Mouse (Mus musculus): ENCODE results near the gene Clybl. TPM values are rescaled to one million over a fixed set of nuclear protein-coding genes. Genes with fewer than 3 reads are reported as not detected.

The Clybl gene
- polyA plus RNA-seq, 2 experiments: 13.3 to 20.4 TPM

DNA sequence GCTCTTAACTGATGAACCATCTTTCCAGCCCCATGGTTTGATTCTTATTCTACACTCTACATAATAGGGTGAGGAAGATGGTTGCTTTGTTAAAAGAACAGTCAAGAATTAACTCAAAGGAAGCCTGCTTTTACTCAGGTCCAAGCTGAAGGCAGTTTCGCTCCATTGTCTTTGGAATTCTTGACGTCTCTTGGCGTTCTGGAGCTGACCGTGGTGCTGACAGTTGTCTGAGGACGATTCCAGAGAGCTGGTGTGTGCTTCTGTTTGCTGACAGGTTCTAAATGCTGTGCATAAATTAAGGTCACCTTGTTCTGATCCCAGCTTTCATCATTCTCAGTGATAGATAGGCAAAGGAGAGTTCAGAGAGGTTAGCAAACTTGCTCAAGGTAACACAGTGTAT is 140.6 kb downstream of the Clybl start:
- H3K27me3 ChIP-seq (ENCODE audit: control insufficient read depth, insufficient read depth, low read length): no peaks in the 10 kb centered on the region
- H3K27ac ChIP-seq (replicated peaks; ENCODE audit: low read depth, low read length): no peak overlapping the region
- ATAC-seq (ENCODE audit: low FRiP score, low read depth): no peak
- H3K4me3 ChIP-seq (replicated peaks; ENCODE audit: low read length): no peak overlapping the region
- H3K9me3 ChIP-seq (ENCODE audit: control insufficient read depth, low read length): no peaks in the 10 kb centered on the region
- H3K4me1 ChIP-seq (ENCODE audit: control insufficient read depth, insufficient read depth, low read length): no peaks in the 10 kb centered on the region
- no peak overlapping the region for H3K9ac ChIP-seq (ENCODE audit: low read depth, low read length, severe bottlenecking)
- no peaks in the 10 kb centered on the region for H3K36me3 ChIP-seq (ENCODE audit: control insufficient read depth, insufficient read depth, low read length)
- 17% methylated on average over 5 of the region's 5 CpGs for WGBS
- H3K4me2 ChIP-seq (replicated peaks; ENCODE audit: low read depth, low read length, severe bottlenecking): no peak overlapping the region
- DNase-seq (ENCODE audit: low spot score): peak; percentile 41
- TF ChIP-seq POLR2A (IDR thresholded peaks at IDR 0.05; ENCODE audit: borderline replicate concordance, extremely low read depth, insufficient read depth, insufficient read length): no peak

DNA sequence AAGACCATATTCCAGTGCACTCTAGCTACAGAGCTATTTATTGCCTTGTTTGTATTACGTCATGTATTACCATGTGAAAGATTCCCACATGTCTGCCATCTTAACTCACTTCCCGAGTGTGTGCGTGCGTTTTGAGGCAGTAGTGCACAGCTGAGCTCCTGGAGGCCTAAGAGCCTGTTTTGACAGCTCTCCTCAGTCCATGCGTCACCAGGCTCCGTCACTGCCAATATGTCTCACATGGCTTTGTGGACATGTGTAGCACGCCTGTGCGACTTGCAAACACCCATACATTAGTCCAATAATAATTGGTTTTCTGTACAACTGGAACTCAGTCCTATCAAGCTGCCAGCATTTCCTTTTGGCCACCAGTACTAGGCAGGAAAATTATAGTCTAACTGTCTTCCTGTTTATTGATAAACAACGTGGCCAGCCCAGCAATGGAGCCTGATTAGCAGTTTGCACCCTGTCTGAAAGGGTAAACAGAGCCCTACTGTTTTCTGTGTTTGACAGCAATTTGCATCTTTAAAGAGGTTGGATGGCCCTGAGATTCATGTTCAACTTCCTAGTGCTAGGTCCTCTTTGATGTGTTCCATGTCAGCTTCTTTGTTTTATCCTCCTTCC is 142.4 kb downstream of the Clybl start:
- Histone ChIP-seq H3K27me3 (ENCODE audit: control insufficient read depth, insufficient read depth, low read length) (no peaks in the 10 kb centered on the region), H3K4me3 (replicated peaks; ENCODE audit: low read length) (no peak overlapping the region), H3K9ac (ENCODE audit: low read depth, low read length, severe bottlenecking) (no peak overlapping the region), H3K9me3 (ENCODE audit: control insufficient read depth, low read length) (no peaks in the 10 kb centered on the region), H3K27ac (replicated peaks; ENCODE audit: low read depth, low read length) (no peak overlapping the region), H3K36me3 (ENCODE audit: control insufficient read depth, insufficient read depth, low read length) (no peaks in the 10 kb centered on the region), H3K4me1 (ENCODE audit: control insufficient read depth, insufficient read depth, low read length) (no peaks in the 10 kb centered on the region), H3K4me2 (replicated peaks; ENCODE audit: low read depth, low read length, severe bottlenecking) (no peak overlapping the region)
- 72% methylated on average over 9 of the region's 9 CpGs for WGBS
- DNase-seq (ENCODE audit: low spot score) (no peak), ATAC-seq (ENCODE audit: low FRiP score, low read depth) (no peak)
- no peak for TF ChIP-seq POLR2A (IDR thresholded peaks at IDR 0.05; ENCODE audit: borderline replicate concordance, extremely low read depth, insufficient read depth, insufficient read length)

DNA sequence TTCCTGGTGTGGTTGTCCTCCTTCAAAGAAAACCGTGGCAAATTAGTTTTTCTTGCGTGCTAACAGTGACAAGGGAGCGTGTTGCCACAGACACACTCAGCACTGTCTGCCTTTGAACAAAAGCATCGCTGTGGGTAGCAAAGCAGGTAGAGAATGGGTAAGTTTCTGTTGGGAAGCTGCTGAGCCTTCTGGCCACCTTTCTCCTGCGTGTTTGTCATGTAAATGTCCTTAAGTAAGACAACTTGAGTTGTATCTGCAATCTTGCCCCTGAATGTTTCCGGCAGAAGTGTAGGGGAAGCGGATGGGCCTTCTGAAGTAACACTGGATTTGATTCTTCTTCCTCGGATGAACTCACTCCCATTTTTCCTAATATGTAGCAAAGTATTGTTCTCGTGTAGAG is 148.6 kb downstream of the Clybl start:
- H3K9ac ChIP-seq (ENCODE audit: low read depth, low read length, severe bottlenecking): no peak overlapping the region
- DNase-seq (ENCODE audit: low spot score): no peak
- no peak overlapping the region for H3K4me3 ChIP-seq (replicated peaks; ENCODE audit: low read length)
- no peaks in the 10 kb centered on the region for H3K4me1 ChIP-seq (ENCODE audit: control insufficient read depth, insufficient read depth, low read length)
- H3K27ac ChIP-seq (replicated peaks; ENCODE audit: low read depth, low read length): no peak overlapping the region
- no peak for ATAC-seq (ENCODE audit: low FRiP score, low read depth)
- H3K9me3 ChIP-seq (ENCODE audit: control insufficient read depth, low read length): no peaks in the 10 kb centered on the region
- no peak overlapping the region for H3K4me2 ChIP-seq (replicated peaks; ENCODE audit: low read depth, low read length, severe bottlenecking)
- H3K36me3 ChIP-seq (ENCODE audit: control insufficient read depth, insufficient read depth, low read length): no peaks in the 10 kb centered on the region
- TF ChIP-seq POLR2A (IDR thresholded peaks at IDR 0.05; ENCODE audit: borderline replicate concordance, extremely low read depth, insufficient read depth, insufficient read length): no peak
- 74% methylated on average over 9 of the region's 9 CpGs for WGBS
- H3K27me3 ChIP-seq (ENCODE audit: control insufficient read depth, insufficient read depth, low read length): no peaks in the 10 kb centered on the region

DNA sequence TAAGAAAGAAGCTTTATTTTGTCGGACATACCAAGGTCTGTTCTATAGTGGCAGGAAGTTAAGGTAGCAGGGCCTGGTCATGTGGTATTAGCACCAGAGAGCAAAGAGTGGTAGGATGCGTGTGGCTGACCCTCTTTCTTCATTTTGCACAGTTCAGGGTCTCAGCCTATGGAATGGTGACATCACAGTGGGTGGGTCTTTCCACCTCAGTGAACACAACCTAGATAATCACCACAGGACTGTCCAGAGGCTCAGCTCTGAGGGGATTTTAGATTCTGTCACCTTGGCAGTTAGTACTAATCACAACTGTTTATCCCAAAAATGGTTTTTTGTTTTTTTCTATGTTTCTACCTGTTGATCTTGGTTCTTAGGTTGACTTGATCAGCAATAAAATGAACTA is 149.2 kb downstream of the Clybl start:
- no peaks in the 10 kb centered on the region for H3K9me3 ChIP-seq (ENCODE audit: control insufficient read depth, low read length)
- WGBS: 87% methylated on average over 2 of the region's 2 CpGs
- H3K36me3 ChIP-seq (ENCODE audit: control insufficient read depth, insufficient read depth, low read length): no peaks in the 10 kb centered on the region
- no peak overlapping the region for H3K4me3 ChIP-seq (replicated peaks; ENCODE audit: low read length)
- ATAC-seq (ENCODE audit: low FRiP score, low read depth) (no peak), DNase-seq (ENCODE audit: low spot score) (no peak)
- no peaks in the 10 kb centered on the region for H3K4me1 ChIP-seq (ENCODE audit: control insufficient read depth, insufficient read depth, low read length)
- H3K9ac ChIP-seq (ENCODE audit: low read depth, low read length, severe bottlenecking): no peak overlapping the region
- no peak for TF ChIP-seq POLR2A (IDR thresholded peaks at IDR 0.05; ENCODE audit: borderline replicate concordance, extremely low read depth, insufficient read depth, insufficient read length)
- H3K27me3 ChIP-seq (ENCODE audit: control insufficient read depth, insufficient read depth, low read length): no peaks in the 10 kb centered on the region
- H3K27ac ChIP-seq (replicated peaks; ENCODE audit: low read depth, low read length): no peak overlapping the region
- no peak overlapping the region for H3K4me2 ChIP-seq (replicated peaks; ENCODE audit: low read depth, low read length, severe bottlenecking)

DNA sequence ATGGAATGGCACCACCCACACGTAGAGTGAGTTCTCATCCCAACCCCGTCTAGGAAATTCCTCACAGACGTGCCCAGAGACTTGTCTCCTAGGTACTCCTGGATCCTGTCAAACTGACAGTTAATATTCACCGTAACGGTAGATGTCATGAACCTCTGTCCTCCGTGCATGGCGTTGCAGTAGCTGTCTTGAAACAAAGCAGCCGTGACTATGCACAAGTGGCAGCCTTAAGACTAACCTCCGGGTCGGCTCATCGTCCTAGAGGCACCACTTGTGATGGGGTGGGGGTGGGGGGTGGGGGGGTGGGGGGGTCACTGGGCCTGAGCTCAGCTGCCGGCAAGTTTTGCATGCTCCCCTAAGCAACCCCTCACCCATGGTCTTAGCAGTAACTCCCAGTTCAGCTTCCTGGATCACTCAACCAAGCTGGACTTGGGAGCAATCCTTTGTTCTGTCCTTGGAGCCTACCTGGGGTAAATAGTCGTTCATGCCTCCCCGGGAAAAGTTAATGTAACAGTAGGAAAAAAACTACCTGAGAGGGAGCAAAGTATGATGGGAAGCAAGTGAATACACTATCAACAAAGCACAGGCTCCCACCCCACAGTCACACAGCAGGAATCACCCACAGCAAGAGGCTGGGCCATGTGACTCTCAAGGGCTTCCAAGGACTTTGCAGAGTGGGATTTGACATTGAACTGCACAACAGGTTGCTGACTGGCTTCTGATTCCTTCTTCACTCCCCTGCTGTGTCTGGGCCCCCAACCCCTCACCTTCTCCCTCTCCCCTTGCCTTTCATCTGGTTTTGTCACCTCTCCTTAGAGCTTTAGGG is 150.3 kb downstream of the Clybl start:
- WGBS: 47% methylated on average over 13 of the region's 14 CpGs
- no peak for TF ChIP-seq POLR2A (IDR thresholded peaks at IDR 0.05; ENCODE audit: borderline replicate concordance, extremely low read depth, insufficient read depth, insufficient read length)
- H3K9me3 ChIP-seq (ENCODE audit: control insufficient read depth, low read length): no peaks in the 10 kb centered on the region
- H3K4me3 ChIP-seq (replicated peaks; ENCODE audit: low read length): no peak overlapping the region
- no peaks in the 10 kb centered on the region for H3K27me3 ChIP-seq (ENCODE audit: control insufficient read depth, insufficient read depth, low read length)
- no peak for DNase-seq (ENCODE audit: low spot score)
- no peak for ATAC-seq (ENCODE audit: low FRiP score, low read depth)
- H3K9ac ChIP-seq (ENCODE audit: low read depth, low read length, severe bottlenecking): no peak overlapping the region
- H3K27ac ChIP-seq (replicated peaks; ENCODE audit: low read depth, low read length): no peak overlapping the region
- no peak overlapping the region for H3K4me2 ChIP-seq (replicated peaks; ENCODE audit: low read depth, low read length, severe bottlenecking)
- no peaks in the 10 kb centered on the region for H3K36me3 ChIP-seq (ENCODE audit: control insufficient read depth, insufficient read depth, low read length)
- 0 out of 2 replicates have a peak, but pooled peaks cover 2% of the 10 kb centered on the region for H3K4me1 ChIP-seq (ENCODE audit: control insufficient read depth, insufficient read depth, low read length)

All from limb, embryonic 14.5 days (tissue).